Mouse (Mus musculus): ENCODE measurements around the gene Tom1l2. TPM values are rescaled to one million over a fixed set of nuclear protein-coding genes. Genes with fewer than 3 reads are reported as not detected.

The Tom1l2 gene
- total and polyA plus RNA-seq, 3 experiments = 4.8 to 10.4 (median 10.4) TPM

- TF ChIP-seq ZMIZ1 (IDR thresholded peaks at IDR 0.05; ENCODE audit: low read depth, low read length) (no peak), MEF2A (IDR thresholded peaks at IDR 0.05; ENCODE audit: borderline replicate concordance, low read depth, low read length) (no peak), MAX (IDR thresholded peaks at IDR 0.05; ENCODE audit: low read length) (peak; percentile 55; the same call in 1 of the 2 replicates), JUN (IDR thresholded peaks at IDR 0.05; ENCODE audit: insufficient read depth, low read depth, low read length) (peak; percentile 70), PAX5 (IDR thresholded peaks at IDR 0.05; ENCODE audit: low read length) (no peak), MXI1 (IDR thresholded peaks at IDR 0.05; ENCODE audit: low read depth, low read length) (peak; percentile 87), UBTF (IDR thresholded peaks at IDR 0.05; ENCODE audit: low read depth, low read length) (no peak), MAZ (IDR thresholded peaks at IDR 0.05; ENCODE audit: low read depth, low read length) (no peak), ZNF384 (IDR thresholded peaks at IDR 0.05; ENCODE audit: low read depth, low read length) (peak; percentile 53; the same call in 1 of the 2 replicates), ZKSCAN1 (IDR thresholded peaks at IDR 0.05; ENCODE audit: borderline replicate concordance, low read depth, low read length) (no peak), POLR2AphosphoS2 (IDR thresholded peaks at IDR 0.05; ENCODE audit: low read depth, low read length) (no peak), BHLHE40 (IDR thresholded peaks at IDR 0.05; ENCODE audit: low read depth, low read length) (peak; percentile 65), TBP (conservative IDR thresholded peaks at IDR 0.05; ENCODE audit: low read depth, low read length) (no peak), HCFC1 (IDR thresholded peaks at IDR 0.05; ENCODE audit: low read depth, low read length) (no peak), USF1 (IDR thresholded peaks at IDR 0.05; ENCODE audit: low read depth, low read length) (no peak), IRF4 (IDR thresholded peaks at IDR 0.05; ENCODE audit: low read depth, low read length) (peak; percentile 77), CTCF (conservative IDR thresholded peaks at IDR 0.05 in 1 of 2, IDR thresholded peaks at IDR 0.05 in 1 of 2; ENCODE audit: low read depth in 2 of 2, low read length in 2 of 2) (no peak), GABPA (IDR thresholded peaks at IDR 0.05; ENCODE audit: insufficient replicate concordance, low read depth, low read length) (no peak), SMC3 (IDR thresholded peaks at IDR 0.05; ENCODE audit: low read depth, low read length) (no peak), USF2 (conservative IDR thresholded peaks at IDR 0.05; ENCODE audit: low read depth, low read length) (no peak), POLR2A (IDR thresholded peaks at IDR 0.05; ENCODE audit: low read depth, low read length) (no peak), TCF12 (IDR thresholded peaks at IDR 0.05; ENCODE audit: low read depth, low read length) (no peak), SIN3A (IDR thresholded peaks at IDR 0.05; ENCODE audit: low read length) (peak; percentile 68; the same call in 1 of the 2 replicates), MYC (IDR thresholded peaks at IDR 0.05; ENCODE audit: low read depth, low read length) (peak; percentile 85), NRF1 (IDR thresholded peaks at IDR 0.05; ENCODE audit: low read depth, low read length) (no peak), E2F4 (IDR thresholded peaks at IDR 0.05; ENCODE audit: insufficient replicate concordance, low read depth, low read length) (no peak), KAT2A (IDR thresholded peaks at IDR 0.05; ENCODE audit: insufficient replicate concordance, low read length) (no peak), RAD21 (IDR thresholded peaks at IDR 0.05; ENCODE audit: low read depth, low read length) (no peak), CHD2 (IDR thresholded peaks at IDR 0.05; ENCODE audit: low read length) (no peak), JUND (conservative IDR thresholded peaks at IDR 0.05; ENCODE audit: low read depth, low read length) (peak; percentile 67; the same call in 1 of the 2 replicates), NELFE (IDR thresholded peaks at IDR 0.05; ENCODE audit: low read depth, low read length) (no peak), ELF1 (IDR thresholded peaks at IDR 0.05; ENCODE audit: low read depth, low read length) (no peak), ETS1 (conservative IDR thresholded peaks at IDR 0.05; ENCODE audit: low read depth, low read length) (peak; percentile 62), RCOR1 (conservative IDR thresholded peaks at IDR 0.05; ENCODE audit: low read depth, low read length) (no peak), ZC3H11A (IDR thresholded peaks at IDR 0.05; ENCODE audit: low read depth, low read length) (no peak), MAFK (IDR thresholded peaks at IDR 0.05; ENCODE audit: insufficient replicate concordance, low read length) (no peak; the same call in 1 of the 2 replicates), CHD1 (IDR thresholded peaks at IDR 0.05; ENCODE audit: low read depth, low read length) (no peak), EP300 (IDR thresholded peaks at IDR 0.05; ENCODE audit: low read length) (peak; percentile 73)
- dilution Hi-C loops (cut with MboI; ENCODE audit: extremely low pct_ligation_motif_present, extremely low pct_unique_long_range_greater_than_20kb, low sequenced_read_pairs) = no loop called here
- H3K4me2 ChIP-seq (ENCODE audit: insufficient read depth, low read depth, poor library complexity, severe bottlenecking) = no peak overlapping the region
- no peak overlapping the region for H3K4me3 ChIP-seq (replicated peaks in 1 of 3; ENCODE audit: low read depth in 2 of 3, low read length in 2 of 3, poor library complexity in 1 of 3)
- H3K4me1 ChIP-seq (ENCODE audit: control insufficient read depth in 1 of 2, insufficient read depth in 2 of 2) = peaks cover 0 to 3% of the 10 kb centered on the region in 2 experiments; a peak in 1 of 4 replicates
- no peaks in the 10 kb centered on the region for H3K79me2 ChIP-seq (replicated peaks; ENCODE audit: control insufficient read depth, extremely low read depth, insufficient read depth, poor library complexity, severe bottlenecking)
- no peaks in the 10 kb centered on the region for H3K9me3 ChIP-seq (replicated peaks; ENCODE audit: low read length)
- in situ Hi-C loops (cut with MboI; ENCODE audit: low pct_ligation_motif_present, low pct_unique_long_range_greater_than_20kb, low sequenced_read_pairs) = no loop called here
- no peak for DNase-seq (ENCODE audit: extremely low read depth)
- peaks cover 0 to 5% of the 10 kb centered on the region in 2 experiments for H3K36me3 ChIP-seq (replicated peaks in 1 of 2; ENCODE audit: control insufficient read depth in 1 of 2, insufficient read depth in 1 of 2, low read length in 1 of 2)
- no peaks in the 10 kb centered on the region for H3K27me3 ChIP-seq (replicated peaks)
- H3K9ac ChIP-seq (ENCODE audit: insufficient read depth, low read depth) = no peak overlapping the region
- H3K27ac ChIP-seq (ENCODE audit: insufficient read depth, low read depth) = no peak overlapping the region
Measured at GRCm38 (mm10) chr11:60323731-60324130, 29.0 kb downstream of the Tom1l2 start.
